Mouse (Mus musculus) liver, embryonic 14.5 days (tissue): ENCODE measurements around the gene Rag1.

Experiments used
- CTCF ChIP-seq: IDR thresholded peaks from 2 replicates; pipeline ENCODE4 v1.5.1; 2016; ENCODE audit warnings: antibody characterized with exemption, low read depth, control low read depth
- EP300 ChIP-seq: IDR thresholded peaks from 2 replicates; pipeline ENCODE4 v1.6.1; 2016; ENCODE audit warnings: antibody characterized with exemption, low read depth

GRCm38 (mm10) chr2:101623042-101623441, 26.3 kb downstream of the Rag1 start:
- no peak for TF ChIP-seq CTCF
- no peak for TF ChIP-seq EP300
